Mouse (Mus musculus): Measurements from ENCODE around the gene Ccdc81. TPM values are rescaled to one million over a fixed set of nuclear protein-coding genes. Genes with fewer than 3 reads are reported as not detected.

Gene Ccdc81
- under 1 TPM; 0.40 to 0.56 TPM for total RNA-seq (2021)

GRCm38 (mm10) chr7:89903442-89904343, at the start of gene Ccdc81:
Gene Ccdc81 (minus strand): TSS chr7:89903629.
- no peak for DNase-seq
- intact Hi-C loops (cut with DNase I): no loop called here

- no peak for DNase-seq
These were observed 46.0 kb upstream of the Ccdc81 start for GRCm38 (mm10) chr7:89949403-89949802.

GRCm38 (mm10) chr7:89948026-89948425, 44.6 kb upstream of the Ccdc81 start:
- DNase-seq: no peak
- intact Hi-C loops (cut with DNase I): no loop called here

More at GRCm38 (mm10) chr7:89949403-89949802, 46.0 kb upstream of the Ccdc81 start:
- intact Hi-C loops (cut with DNase I): no loop called here

- peak; percentile 92 for DNase-seq
- intact Hi-C loops (cut with DNase I): no loop called here
These were observed 37.4 kb upstream of the Ccdc81 start, which contains the start of gene Hikeshi for GRCm38 (mm10) chr7:89940571-89941463. Gene Hikeshi (minus strand): TSS chr7:89941204.

- intact Hi-C loops (cut with DNase I): no loop called here
- no peak for DNase-seq
These were observed 36.3 kb upstream of the Ccdc81 start for GRCm38 (mm10) chr7:89939497-89940353.

- intact Hi-C loops (cut with DNase I): no loop called here
- DNase-seq: peak; percentile 51
These were observed 20.2 kb upstream of the Ccdc81 start for GRCm38 (mm10) chr7:89923441-89924180.

GRCm38 (mm10) chr7:89917776-89918175, 14.3 kb upstream of the Ccdc81 start:
- intact Hi-C loops (cut with DNase I): no loop called here
- DNase-seq: no peak

- DNase-seq: no peak
- intact Hi-C loops (cut with DNase I): no loop called here
These were observed 13.3 kb upstream of the Ccdc81 start for GRCm38 (mm10) chr7:89916711-89917110.

GRCm38 (mm10) chr7:89913432-89914158, 10.2 kb upstream of the Ccdc81 start:
- intact Hi-C loops (cut with DNase I): no loop called here
- no peak for DNase-seq

GRCm38 (mm10) chr7:89912356-89912755, 8.9 kb upstream of the Ccdc81 start:
- DNase-seq: no peak
- intact Hi-C loops (cut with DNase I): no loop called here

- intact Hi-C loops (cut with DNase I): no loop called here
- no peak for DNase-seq
These were observed 6.3 kb upstream of the Ccdc81 start for GRCm38 (mm10) chr7:89909711-89910110.

- DNase-seq: no peak
- intact Hi-C loops (cut with DNase I): no loop called here
These were observed 5.6 kb upstream of the Ccdc81 start for GRCm38 (mm10) chr7:89908899-89909621.

GRCm38 (mm10) chr7:89908421-89908820, 5.0 kb upstream of the Ccdc81 start:
- intact Hi-C loops (cut with DNase I): no loop called here

GRCm38 (mm10) chr7:89907950-89908349, 4.5 kb upstream of the Ccdc81 start:
- DNase-seq: peak; percentile 71
- intact Hi-C loops (cut with DNase I): no loop called here

More at GRCm38 (mm10) chr7:89908421-89908820, 5.0 kb upstream of the Ccdc81 start:
- DNase-seq: no peak

GRCm38 (mm10) chr7:89903007-89903406, 422 bp downstream of the Ccdc81 start:
- intact Hi-C loops (cut with DNase I): no loop called here
- DNase-seq: no peak

GRCm38 (mm10) chr7:89891856-89892255, 11.6 kb downstream of the Ccdc81 start:
- intact Hi-C loops (cut with DNase I): no loop called here
- peak; percentile 23 for DNase-seq

GRCm38 (mm10) chr7:89891412-89891811, 12.0 kb downstream of the Ccdc81 start:
- DNase-seq: no peak
- intact Hi-C loops (cut with DNase I): no loop called here

GRCm38 (mm10) chr7:89884551-89884950, 18.9 kb downstream of the Ccdc81 start:
- intact Hi-C loops (cut with DNase I): no loop called here
- DNase-seq: no peak
